Mouse (Mus musculus): ENCODE measurements around the gene Sult1c1. TPM values are rescaled to one million over a fixed set of nuclear protein-coding genes. Genes with fewer than 3 reads are reported as not detected.
"Not testable (repeated sequence)": the region's sequence is repeated elsewhere in the genome, so short reads cannot be mapped to it uniquely, and the experiment has no call there.

Sult1c1 gene
- not detected in 2 replicates for polyA plus RNA-seq (2014; fragmentation: Nextera tagmentation; extraction: Ambion mirVana)

DNA sequence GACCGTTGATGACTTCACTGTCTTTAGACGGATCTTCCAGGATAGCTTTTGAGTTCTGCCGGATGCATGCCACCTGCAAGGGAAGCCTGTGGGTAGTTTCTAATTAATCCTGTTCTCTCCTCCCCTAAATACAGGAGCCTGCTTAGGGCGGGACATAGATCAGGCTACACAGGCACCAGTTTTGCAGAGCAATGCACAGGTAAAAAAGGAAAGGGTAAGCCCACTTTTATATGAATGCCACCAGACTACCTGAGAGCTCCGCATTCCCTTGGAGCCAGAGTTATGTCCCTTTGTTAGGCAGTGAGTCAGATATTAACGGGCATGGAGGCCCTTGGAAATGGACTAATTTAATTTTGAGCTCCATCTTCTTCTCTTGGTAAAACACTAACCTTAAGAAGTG, at the start of gene Sult1c1:
Gene Sult1c1, minus strand, starts transcription at position 101 of the 400 bp plus-strand sequence.
- 80% methylated on average over 6 of the region's 6 CpGs for WGBS
- DNase-seq (no peak), ATAC-seq (ENCODE audit: insufficient read depth) (no peak)
- H3K36me3 ChIP-seq (ENCODE audit: insufficient read depth): no peaks in the 10 kb centered on the region
- H3K27ac ChIP-seq (ENCODE audit: low read depth): no peak within 1 kb of the TSS
- TF ChIP-seq CTCF (IDR thresholded peaks at IDR 0.05; ENCODE audit: low read depth): no peak
- H3K4me1 ChIP-seq (ENCODE audit: insufficient read depth): no peaks in the 10 kb centered on the region
- H3K4me2 ChIP-seq: no peak within 1 kb of the TSS
- H3K4me3 ChIP-seq (ENCODE audit: low read depth, low read length): no peak within 1 kb of the TSS
- no peaks in the 10 kb centered on the region for H3K9me3 ChIP-seq (ENCODE audit: low read depth, low read length)
- H3K9ac ChIP-seq: no peak within 1 kb of the TSS
- H3K27me3 ChIP-seq (ENCODE audit: insufficient read depth, low read length): no peaks in the 10 kb centered on the region

DNA sequence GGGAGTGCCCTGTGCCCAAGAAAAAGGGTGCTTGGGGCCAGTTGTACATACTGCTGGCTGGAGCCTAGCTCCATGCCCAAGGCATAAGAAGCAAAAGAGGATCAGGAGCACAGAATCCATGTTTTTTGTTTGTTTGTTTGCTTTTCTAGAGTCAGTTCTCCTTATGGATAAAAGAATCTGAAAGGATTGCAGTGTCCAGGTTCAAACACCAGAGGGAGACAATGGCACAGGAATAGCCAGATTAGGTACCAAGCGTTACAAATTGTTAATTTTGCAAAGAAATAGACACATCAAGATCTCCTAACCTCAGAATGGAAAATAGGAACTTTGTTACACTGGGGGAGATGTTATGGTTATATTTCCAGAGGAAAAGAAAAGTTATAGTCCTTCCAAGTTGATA, 23.7 kb upstream of the Sult1c1 start:
- 14% methylated on average over 1 of the region's 1 CpGs for WGBS
- H3K9ac ChIP-seq: no peak overlapping the region

DNA sequence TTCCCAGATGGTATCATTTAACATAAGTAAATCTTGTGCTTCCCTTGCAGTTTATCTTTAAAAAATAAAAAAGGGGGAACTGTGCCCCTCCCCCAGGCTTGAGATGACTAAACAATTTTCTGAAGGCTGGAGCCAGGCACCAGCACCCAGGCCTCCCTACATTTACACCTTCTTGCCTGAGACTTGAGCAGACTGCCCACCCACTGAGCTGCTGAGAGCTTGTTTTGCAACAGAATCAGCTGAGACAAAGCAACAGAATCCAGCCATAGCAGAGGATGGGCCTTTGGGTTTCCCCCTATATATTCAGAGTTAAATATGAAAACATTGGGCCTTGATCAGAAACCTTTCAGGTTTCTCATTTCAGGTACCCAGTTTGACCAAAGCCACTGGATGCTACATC, 20.7 kb upstream of the Sult1c1 start:
- no peak overlapping the region for H3K27ac ChIP-seq (ENCODE audit: low read depth)
- no peak for ATAC-seq (ENCODE audit: insufficient read depth)
- no peaks in the 10 kb centered on the region for H3K27me3 ChIP-seq (ENCODE audit: insufficient read depth, low read length)
- H3K4me3 ChIP-seq (ENCODE audit: low read depth, low read length): no peak overlapping the region
- H3K36me3 ChIP-seq (ENCODE audit: insufficient read depth): no peaks in the 10 kb centered on the region
- H3K4me2 ChIP-seq: no peak overlapping the region
- H3K9me3 ChIP-seq (ENCODE audit: low read depth, low read length): no peaks in the 10 kb centered on the region
- no peak for DNase-seq
- H3K4me1 ChIP-seq (ENCODE audit: insufficient read depth): no peaks in the 10 kb centered on the region
- H3K9ac ChIP-seq: no peak overlapping the region
- TF ChIP-seq CTCF (IDR thresholded peaks at IDR 0.05; ENCODE audit: low read depth): no peak

More for the DNA sequence above, 23.7 kb upstream of the Sult1c1 start:
- Histone ChIP-seq H3K4me2 (no peak overlapping the region), H3K36me3 (ENCODE audit: insufficient read depth) (no peaks in the 10 kb centered on the region), H3K27me3 (ENCODE audit: insufficient read depth, low read length) (no peaks in the 10 kb centered on the region), H3K9me3 (ENCODE audit: low read depth, low read length) (no peaks in the 10 kb centered on the region), H3K27ac (ENCODE audit: low read depth) (no peak overlapping the region), H3K4me3 (ENCODE audit: low read depth, low read length) (no peak overlapping the region), H3K4me1 (ENCODE audit: insufficient read depth) (no peaks in the 10 kb centered on the region)
- DNase-seq (peak; percentile 71), ATAC-seq (ENCODE audit: insufficient read depth) (no peak)
- TF ChIP-seq CTCF (IDR thresholded peaks at IDR 0.05; ENCODE audit: low read depth): peak; percentile 69

DNA sequence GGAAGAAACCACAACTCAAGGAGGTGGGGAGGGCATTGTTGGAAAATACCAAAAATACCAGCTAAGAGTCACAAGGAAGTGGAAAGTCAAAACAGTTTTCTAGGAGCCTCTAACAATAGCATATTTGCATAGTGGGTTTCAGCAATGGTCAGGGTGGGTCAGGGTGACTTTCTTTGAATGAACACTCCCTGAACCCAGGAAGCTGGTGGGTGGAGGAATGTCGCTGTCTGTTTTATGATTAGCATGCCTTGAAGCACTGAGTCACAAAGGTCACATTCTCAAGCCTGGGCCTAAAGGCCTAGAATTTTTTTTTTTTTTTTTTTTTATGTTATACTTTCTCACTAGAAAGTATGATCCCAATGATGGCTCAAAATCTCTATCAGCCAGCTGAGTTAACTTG, 20.1 kb upstream of the Sult1c1 start:
- H3K9me3 ChIP-seq (ENCODE audit: low read depth, low read length); H3K9ac ChIP-seq; H3K27ac ChIP-seq (ENCODE audit: low read depth); H3K4me2 ChIP-seq; DNase-seq; ATAC-seq (ENCODE audit: insufficient read depth); H3K27me3 ChIP-seq (ENCODE audit: insufficient read depth, low read length); H3K4me3 ChIP-seq (ENCODE audit: low read depth, low read length); H3K4me1 ChIP-seq (ENCODE audit: insufficient read depth); H3K36me3 ChIP-seq (ENCODE audit: insufficient read depth): not testable (repeated sequence)
- WGBS: 73% methylated on average over 1 of the region's 1 CpGs

DNA sequence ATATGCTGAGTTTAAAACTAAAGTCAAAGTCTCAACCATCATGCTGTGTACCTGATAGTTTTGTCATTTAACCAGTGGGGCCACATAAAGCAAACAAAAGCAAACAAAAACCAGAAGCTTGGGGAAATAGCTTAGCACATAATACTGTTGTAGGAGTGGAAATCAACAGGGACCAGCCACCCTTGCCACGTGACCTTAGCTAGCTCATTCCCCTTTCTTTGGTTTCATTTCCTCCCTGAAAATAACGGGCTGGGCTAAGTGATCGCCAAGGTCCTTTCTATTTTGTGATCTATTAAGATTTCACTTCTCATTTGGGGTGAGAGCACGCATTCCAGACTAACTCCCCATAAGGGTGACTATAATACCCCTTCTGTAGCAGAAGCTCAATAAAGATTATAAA, 13.0 kb upstream of the Sult1c1 start:
- no peak for TF ChIP-seq CTCF (IDR thresholded peaks at IDR 0.05; ENCODE audit: low read depth)
- H3K27ac ChIP-seq (ENCODE audit: low read depth): no peak overlapping the region
- H3K27me3 ChIP-seq (ENCODE audit: insufficient read depth, low read length): no peaks in the 10 kb centered on the region
- ATAC-seq (ENCODE audit: insufficient read depth): no peak
- H3K4me1 ChIP-seq (ENCODE audit: insufficient read depth): no peaks in the 10 kb centered on the region
- no peaks in the 10 kb centered on the region for H3K36me3 ChIP-seq (ENCODE audit: insufficient read depth)
- DNase-seq: no peak
- no peaks in the 10 kb centered on the region for H3K9me3 ChIP-seq (ENCODE audit: low read depth, low read length)
- no peak overlapping the region for H3K4me3 ChIP-seq (ENCODE audit: low read depth, low read length)
- WGBS: 76% methylated on average over 4 of the region's 4 CpGs
- no peak overlapping the region for H3K4me2 ChIP-seq
- H3K9ac ChIP-seq: no peak overlapping the region

DNA sequence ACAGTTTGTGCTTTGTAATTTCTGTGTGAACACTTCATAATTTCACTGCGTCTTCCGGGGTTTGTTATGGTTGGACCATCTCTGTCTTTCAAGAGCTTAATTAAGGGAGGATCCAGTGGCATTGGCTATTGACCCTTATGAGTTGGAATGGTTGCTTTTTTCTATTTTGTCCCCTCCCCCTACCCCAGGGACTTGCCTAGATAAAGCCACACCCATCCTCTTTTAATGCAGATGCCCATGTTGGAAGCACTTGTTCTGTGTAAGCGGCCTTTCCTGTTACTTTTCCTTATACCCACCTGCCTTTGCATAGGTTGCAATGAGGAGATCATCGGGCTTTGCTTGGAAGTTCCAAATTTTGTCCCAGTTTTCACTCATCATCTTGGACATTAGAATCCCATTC, 16.9 kb downstream of the Sult1c1 start:
- H3K9me3 ChIP-seq (ENCODE audit: low read depth, low read length): no peaks in the 10 kb centered on the region
- DNase-seq (no peak), ATAC-seq (ENCODE audit: insufficient read depth) (no peak)
- no peaks in the 10 kb centered on the region for H3K27me3 ChIP-seq (ENCODE audit: insufficient read depth, low read length)
- 80% methylated on average over 4 of the region's 4 CpGs for WGBS
- no peak for TF ChIP-seq CTCF (IDR thresholded peaks at IDR 0.05; ENCODE audit: low read depth)
- no peak overlapping the region for H3K4me2 ChIP-seq
- no peak overlapping the region for H3K4me3 ChIP-seq (ENCODE audit: low read depth, low read length)
- H3K36me3 ChIP-seq (ENCODE audit: insufficient read depth): no peaks in the 10 kb centered on the region
- no peaks in the 10 kb centered on the region for H3K4me1 ChIP-seq (ENCODE audit: insufficient read depth)
- H3K27ac ChIP-seq (ENCODE audit: low read depth): no peak overlapping the region
- H3K9ac ChIP-seq: no peak overlapping the region

DNA sequence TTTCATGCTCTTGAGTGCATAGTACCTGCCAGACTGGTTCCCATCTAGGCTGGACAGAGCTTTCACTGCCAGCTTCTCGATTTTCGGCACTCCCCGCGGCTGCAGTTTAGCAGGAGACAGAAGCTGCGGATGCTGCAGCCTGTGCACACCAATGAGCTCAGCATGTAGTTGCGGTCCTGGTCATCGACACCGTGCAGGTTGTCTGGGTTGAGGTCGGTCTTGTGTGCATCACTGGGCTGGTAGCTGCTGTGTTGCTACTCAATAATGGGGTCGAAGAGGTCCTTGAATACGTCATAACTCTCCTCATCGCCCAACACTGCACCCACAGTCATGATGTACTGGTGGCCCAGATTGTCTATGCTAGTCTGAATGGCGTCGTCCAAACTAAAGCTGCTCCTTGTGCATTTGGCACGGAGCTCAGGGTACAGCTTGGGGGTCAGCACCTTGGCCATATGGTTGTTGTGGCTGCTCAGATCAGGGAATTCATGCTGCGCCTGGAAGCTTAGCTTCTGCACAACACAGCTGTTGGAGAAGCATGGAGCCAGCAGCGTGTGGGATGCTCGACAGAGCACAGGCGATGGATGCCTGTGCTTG, 48.8 kb downstream of the Sult1c1 start:
- ATAC-seq (ENCODE audit: insufficient read depth) (no peak), DNase-seq (no peak)
- no peaks in the 10 kb centered on the region for H3K4me1 ChIP-seq (ENCODE audit: insufficient read depth)
- H3K27me3 ChIP-seq (ENCODE audit: insufficient read depth, low read length): no peaks in the 10 kb centered on the region
- no peak overlapping the region for H3K4me2 ChIP-seq
- H3K27ac ChIP-seq (ENCODE audit: low read depth): no peak overlapping the region
- H3K36me3 ChIP-seq (ENCODE audit: insufficient read depth): no peaks in the 10 kb centered on the region
- no peak overlapping the region for H3K4me3 ChIP-seq (ENCODE audit: low read depth, low read length)
- 86% methylated on average over 19 of the region's 19 CpGs for WGBS
- no peak overlapping the region for H3K9ac ChIP-seq
- no peaks in the 10 kb centered on the region for H3K9me3 ChIP-seq (ENCODE audit: low read depth, low read length)
- TF ChIP-seq CTCF (IDR thresholded peaks at IDR 0.05; ENCODE audit: low read depth): no peak

DNA sequence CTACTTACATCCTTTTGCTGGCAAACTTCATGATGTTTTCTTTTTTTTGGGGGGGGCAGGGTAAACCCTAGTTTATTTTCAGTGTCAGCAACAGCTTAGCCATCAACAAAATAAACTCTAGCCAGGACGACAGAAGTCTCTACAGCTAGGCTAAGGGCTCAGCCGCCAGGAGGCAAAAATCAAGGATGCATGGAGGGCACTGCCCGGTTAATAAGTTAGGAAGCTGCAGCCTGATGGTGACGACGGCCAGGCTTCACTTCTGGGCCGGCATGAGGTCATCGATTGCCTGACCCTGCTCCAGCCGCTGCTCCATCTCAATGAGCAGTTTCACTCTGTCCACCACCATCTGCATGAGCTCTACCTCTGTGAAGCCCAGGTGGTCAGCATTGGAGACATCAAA, 49.7 kb downstream of the Sult1c1 start:
- H3K9ac ChIP-seq: no peak overlapping the region
- no peak overlapping the region for H3K4me3 ChIP-seq (ENCODE audit: low read depth, low read length)
- no peaks in the 10 kb centered on the region for H3K36me3 ChIP-seq (ENCODE audit: insufficient read depth)
- no peak for TF ChIP-seq CTCF (IDR thresholded peaks at IDR 0.05; ENCODE audit: low read depth)
- no peak overlapping the region for H3K4me2 ChIP-seq
- ATAC-seq (ENCODE audit: insufficient read depth) (no peak), DNase-seq (no peak)
- no peak overlapping the region for H3K27ac ChIP-seq (ENCODE audit: low read depth)
- H3K9me3 ChIP-seq (ENCODE audit: low read depth, low read length): no peaks in the 10 kb centered on the region
- no peaks in the 10 kb centered on the region for H3K27me3 ChIP-seq (ENCODE audit: insufficient read depth, low read length)
- 86% methylated on average over 8 of the region's 8 CpGs for WGBS
- H3K4me1 ChIP-seq (ENCODE audit: insufficient read depth): no peaks in the 10 kb centered on the region

Other genes with a start within 250 kb of the Sult1c1 start
- not detected in 2 replicates for gene Sult1c2, start 144.3 kb downstream of the Sult1c1 start, polyA plus RNA-seq (2014; fragmentation: Nextera tagmentation; extraction: Ambion mirVana)